Mouse (Mus musculus): ENCODE data around the gene Myocd. TPM values are rescaled to one million over a fixed set of nuclear protein-coding genes. Genes with fewer than 3 reads are reported as not detected.

The Myocd gene
- polyA plus RNA-seq, 1 experiment: 3.9 TPM

GRCm38 (mm10) chr11:65203020-65203419 lies 66.8 kb downstream of the Myocd start:
- Histone ChIP-seq H3K27ac (ENCODE audit: insufficient read depth, low read depth, low read length) (no peak overlapping the region), H3K27me3 (ENCODE audit: control insufficient read depth, insufficient read depth, low read length) (no peaks in the 10 kb centered on the region), H3K4me3 (ENCODE audit: low read depth, low read length) (no peak overlapping the region), H3K36me3 (ENCODE audit: control insufficient read depth, insufficient read depth, low read length) (no peaks in the 10 kb centered on the region), H3K4me1 (ENCODE audit: control insufficient read depth, insufficient read depth, insufficient read length, low read length) (no peaks in the 10 kb centered on the region)
- TF ChIP-seq POLR2A (IDR thresholded peaks at IDR 0.05; ENCODE audit: low read depth, low read length) (no peak), CTCF (IDR thresholded peaks at IDR 0.05; ENCODE audit: extremely low read depth, insufficient read length, insufficient replicate concordance, low read depth, low read length) (no peak)
- WGBS: 62% methylated on average over 1 of the region's 1 CpGs

GRCm38 (mm10) chr11:65202236-65202635 lies 67.6 kb downstream of the Myocd start:
- WGBS: 55% methylated on average over 5 of the region's 5 CpGs
- H3K4me1 ChIP-seq (ENCODE audit: control insufficient read depth, insufficient read depth, insufficient read length, low read length): no peaks in the 10 kb centered on the region
- TF ChIP-seq CTCF (IDR thresholded peaks at IDR 0.05; ENCODE audit: extremely low read depth, insufficient read length, insufficient replicate concordance, low read depth, low read length): no peak
- no peak for TF ChIP-seq POLR2A (IDR thresholded peaks at IDR 0.05; ENCODE audit: low read depth, low read length)
- H3K36me3 ChIP-seq (ENCODE audit: control insufficient read depth, insufficient read depth, low read length): no peaks in the 10 kb centered on the region
- no peak overlapping the region for H3K27ac ChIP-seq (ENCODE audit: insufficient read depth, low read depth, low read length)
- H3K27me3 ChIP-seq (ENCODE audit: control insufficient read depth, insufficient read depth, low read length): no peaks in the 10 kb centered on the region
- H3K4me3 ChIP-seq (ENCODE audit: low read depth, low read length): no peak overlapping the region

GRCm38 (mm10) chr11:65198026-65198425 lies 71.8 kb downstream of the Myocd start:
- TF ChIP-seq CTCF (IDR thresholded peaks at IDR 0.05; ENCODE audit: extremely low read depth, insufficient read length, insufficient replicate concordance, low read depth, low read length): no peak
- no peak for TF ChIP-seq POLR2A (IDR thresholded peaks at IDR 0.05; ENCODE audit: low read depth, low read length)
- Histone ChIP-seq H3K27ac (ENCODE audit: insufficient read depth, low read depth, low read length) (no peak overlapping the region), H3K36me3 (ENCODE audit: control insufficient read depth, insufficient read depth, low read length) (no peaks in the 10 kb centered on the region), H3K4me1 (ENCODE audit: control insufficient read depth, insufficient read depth, insufficient read length, low read length) (no peaks in the 10 kb centered on the region), H3K4me3 (ENCODE audit: low read depth, low read length) (no peak overlapping the region), H3K27me3 (ENCODE audit: control insufficient read depth, insufficient read depth, low read length) (no peaks in the 10 kb centered on the region)
- 63% methylated on average over 3 of the region's 3 CpGs for WGBS

GRCm38 (mm10) chr11:65197280-65197679 lies 72.5 kb downstream of the Myocd start:
- no peaks in the 10 kb centered on the region for H3K36me3 ChIP-seq (ENCODE audit: control insufficient read depth, insufficient read depth, low read length)
- no peaks in the 10 kb centered on the region for H3K4me1 ChIP-seq (ENCODE audit: control insufficient read depth, insufficient read depth, insufficient read length, low read length)
- no peak overlapping the region for H3K27ac ChIP-seq (ENCODE audit: insufficient read depth, low read depth, low read length)
- no peaks in the 10 kb centered on the region for H3K27me3 ChIP-seq (ENCODE audit: control insufficient read depth, insufficient read depth, low read length)
- 4% methylated on average over 3 of the region's 3 CpGs for WGBS
- TF ChIP-seq CTCF (IDR thresholded peaks at IDR 0.05; ENCODE audit: extremely low read depth, insufficient read length, insufficient replicate concordance, low read depth, low read length): peak; percentile 54; the same call in 1 of the 2 replicates
- TF ChIP-seq POLR2A (IDR thresholded peaks at IDR 0.05; ENCODE audit: low read depth, low read length): no peak
- no peak overlapping the region for H3K4me3 ChIP-seq (ENCODE audit: low read depth, low read length)

GRCm38 (mm10) chr11:65186974-65187373 lies 82.8 kb downstream of the Myocd start:
- Histone ChIP-seq H3K27ac (ENCODE audit: insufficient read depth, low read depth, low read length) (no peak overlapping the region), H3K36me3 (ENCODE audit: control insufficient read depth, insufficient read depth, low read length) (no peaks in the 10 kb centered on the region), H3K4me3 (ENCODE audit: low read depth, low read length) (no peak overlapping the region), H3K4me1 (ENCODE audit: control insufficient read depth, insufficient read depth, insufficient read length, low read length) (no peaks in the 10 kb centered on the region), H3K27me3 (ENCODE audit: control insufficient read depth, insufficient read depth, low read length) (no peaks in the 10 kb centered on the region)
- no peak for TF ChIP-seq POLR2A (IDR thresholded peaks at IDR 0.05; ENCODE audit: low read depth, low read length)
- WGBS: 75% methylated on average over 12 of the region's 12 CpGs

- Histone ChIP-seq H3K27ac (ENCODE audit: insufficient read depth, low read depth, low read length) (no peak overlapping the region), H3K27me3 (ENCODE audit: control insufficient read depth, insufficient read depth, low read length) (no peaks in the 10 kb centered on the region), H3K4me3 (ENCODE audit: low read depth, low read length) (no peak overlapping the region), H3K36me3 (ENCODE audit: control insufficient read depth, insufficient read depth, low read length) (no peaks in the 10 kb centered on the region), H3K4me1 (ENCODE audit: control insufficient read depth, insufficient read depth, insufficient read length, low read length) (no peaks in the 10 kb centered on the region)
- TF ChIP-seq CTCF (IDR thresholded peaks at IDR 0.05; ENCODE audit: extremely low read depth, insufficient read length, insufficient replicate concordance, low read depth, low read length) (no peak), POLR2A (IDR thresholded peaks at IDR 0.05; ENCODE audit: low read depth, low read length) (no peak)
- 89% methylated on average over 1 of the region's 1 CpGs for WGBS
Measured at GRCm38 (mm10) chr11:65185114-65185513, 84.7 kb downstream of the Myocd start.

- Histone ChIP-seq H3K4me3 (ENCODE audit: low read depth, low read length) (no peak overlapping the region), H3K27ac (ENCODE audit: insufficient read depth, low read depth, low read length) (no peak overlapping the region), H3K36me3 (ENCODE audit: control insufficient read depth, insufficient read depth, low read length) (no peaks in the 10 kb centered on the region), H3K27me3 (ENCODE audit: control insufficient read depth, insufficient read depth, low read length) (no peaks in the 10 kb centered on the region), H3K4me1 (ENCODE audit: control insufficient read depth, insufficient read depth, insufficient read length, low read length) (no peaks in the 10 kb centered on the region)
- 70% methylated on average over 4 of the region's 4 CpGs for WGBS
- TF ChIP-seq POLR2A (IDR thresholded peaks at IDR 0.05; ENCODE audit: low read depth, low read length): no peak
- no peak for TF ChIP-seq CTCF (IDR thresholded peaks at IDR 0.05; ENCODE audit: extremely low read depth, insufficient read length, insufficient replicate concordance, low read depth, low read length)
Measured at GRCm38 (mm10) chr11:65170121-65170750, 99.6 kb downstream of the Myocd start.
